Mouse (Mus musculus): ENCODE data around the gene Cadm2. TPM values are rescaled to one million over a fixed set of nuclear protein-coding genes. Genes with fewer than 3 reads are reported as not detected.

Gene Cadm2
- polyA plus RNA-seq, 1 experiment, result 0.85 TPM

GRCm38 (mm10) chr16:67226696-67227095 is 394.0 kb downstream of the Cadm2 start:
- Histone ChIP-seq H3K27me3 (ENCODE audit: control insufficient read depth, insufficient read depth, low read length) (no peaks in the 10 kb centered on the region), H3K4me3 (ENCODE audit: control insufficient read depth, insufficient read depth, low read length) (no peak overlapping the region), H3K27ac (ENCODE audit: control insufficient read depth, insufficient read depth, low read length) (no peak overlapping the region), H3K36me3 (ENCODE audit: control insufficient read depth, insufficient read depth, low read length) (no peaks in the 10 kb centered on the region), H3K4me1 (replicated peaks; ENCODE audit: control insufficient read depth, insufficient read depth, low read length) (no peaks in the 10 kb centered on the region)
- WGBS, result 91% methylated on average over 1 of the region's 1 CpGs
- no peak for TF ChIP-seq POLR2A (IDR thresholded peaks at IDR 0.05; ENCODE audit: control insufficient read depth, extremely low read depth, insufficient read depth, low read length, poor library complexity)
- no peak for TF ChIP-seq CTCF (IDR thresholded peaks at IDR 0.05; ENCODE audit: borderline replicate concordance, control insufficient read depth, extremely low read depth, insufficient read depth, low read length, poor library complexity)
- no peak for DNase-seq

GRCm38 (mm10) chr16:67203329-67203728 is 417.4 kb downstream of the Cadm2 start:
- no peaks in the 10 kb centered on the region for H3K27me3 ChIP-seq (ENCODE audit: control insufficient read depth, insufficient read depth, low read length)
- TF ChIP-seq POLR2A (IDR thresholded peaks at IDR 0.05; ENCODE audit: control insufficient read depth, extremely low read depth, insufficient read depth, low read length, poor library complexity) (no peak), CTCF (IDR thresholded peaks at IDR 0.05; ENCODE audit: borderline replicate concordance, control insufficient read depth, extremely low read depth, insufficient read depth, low read length, poor library complexity) (no peak)
- no peak overlapping the region for H3K27ac ChIP-seq (ENCODE audit: control insufficient read depth, insufficient read depth, low read length)
- no peak for DNase-seq
- no peaks in the 10 kb centered on the region for H3K36me3 ChIP-seq (ENCODE audit: control insufficient read depth, insufficient read depth, low read length)
- H3K4me1 ChIP-seq (replicated peaks; ENCODE audit: control insufficient read depth, insufficient read depth, low read length), result no peaks in the 10 kb centered on the region
- no peak overlapping the region for H3K4me3 ChIP-seq (ENCODE audit: control insufficient read depth, insufficient read depth, low read length)

GRCm38 (mm10) chr16:67192852-67193415 is 427.8 kb downstream of the Cadm2 start:
- Histone ChIP-seq H3K4me1 (replicated peaks; ENCODE audit: control insufficient read depth, insufficient read depth, low read length) (no peaks in the 10 kb centered on the region), H3K4me3 (ENCODE audit: control insufficient read depth, insufficient read depth, low read length) (no peak overlapping the region), H3K27ac (ENCODE audit: control insufficient read depth, insufficient read depth, low read length) (no peak overlapping the region), H3K36me3 (ENCODE audit: control insufficient read depth, insufficient read depth, low read length) (no peaks in the 10 kb centered on the region), H3K27me3 (ENCODE audit: control insufficient read depth, insufficient read depth, low read length) (no peaks in the 10 kb centered on the region)
- no peak for DNase-seq
- 95% methylated on average over 4 of the region's 4 CpGs for WGBS
- TF ChIP-seq CTCF (IDR thresholded peaks at IDR 0.05; ENCODE audit: borderline replicate concordance, control insufficient read depth, extremely low read depth, insufficient read depth, low read length, poor library complexity) (no peak), POLR2A (IDR thresholded peaks at IDR 0.05; ENCODE audit: control insufficient read depth, extremely low read depth, insufficient read depth, low read length, poor library complexity) (no peak)

GRCm38 (mm10) chr16:67192395-67192794 is 428.3 kb downstream of the Cadm2 start:
- TF ChIP-seq POLR2A (IDR thresholded peaks at IDR 0.05; ENCODE audit: control insufficient read depth, extremely low read depth, insufficient read depth, low read length, poor library complexity), result no peak
- 58% methylated on average over 2 of the region's 2 CpGs for WGBS
- no peaks in the 10 kb centered on the region for H3K4me1 ChIP-seq (replicated peaks; ENCODE audit: control insufficient read depth, insufficient read depth, low read length)
- H3K4me3 ChIP-seq (ENCODE audit: control insufficient read depth, insufficient read depth, low read length), result no peak overlapping the region
- DNase-seq, result no peak
- H3K27me3 ChIP-seq (ENCODE audit: control insufficient read depth, insufficient read depth, low read length), result no peaks in the 10 kb centered on the region
- H3K27ac ChIP-seq (ENCODE audit: control insufficient read depth, insufficient read depth, low read length), result no peak overlapping the region
- no peaks in the 10 kb centered on the region for H3K36me3 ChIP-seq (ENCODE audit: control insufficient read depth, insufficient read depth, low read length)

- H3K36me3 ChIP-seq (ENCODE audit: control insufficient read depth, insufficient read depth, low read length), result no peaks in the 10 kb centered on the region
- DNase-seq, result no peak
- no peak overlapping the region for H3K27ac ChIP-seq (ENCODE audit: control insufficient read depth, insufficient read depth, low read length)
- no peaks in the 10 kb centered on the region for H3K27me3 ChIP-seq (ENCODE audit: control insufficient read depth, insufficient read depth, low read length)
- no peak for TF ChIP-seq POLR2A (IDR thresholded peaks at IDR 0.05; ENCODE audit: control insufficient read depth, extremely low read depth, insufficient read depth, low read length, poor library complexity)
- no peak overlapping the region for H3K4me3 ChIP-seq (ENCODE audit: control insufficient read depth, insufficient read depth, low read length)
- 86% methylated on average over 1 of the region's 1 CpGs for WGBS
- no peaks in the 10 kb centered on the region for H3K4me1 ChIP-seq (replicated peaks; ENCODE audit: control insufficient read depth, insufficient read depth, low read length)
Measured at GRCm38 (mm10) chr16:67186322-67186721, 434.4 kb downstream of the Cadm2 start.

- TF ChIP-seq CTCF (IDR thresholded peaks at IDR 0.05; ENCODE audit: borderline replicate concordance, control insufficient read depth, extremely low read depth, insufficient read depth, low read length, poor library complexity), result no peak
- TF ChIP-seq POLR2A (IDR thresholded peaks at IDR 0.05; ENCODE audit: control insufficient read depth, extremely low read depth, insufficient read depth, low read length, poor library complexity), result no peak
- WGBS, result 91% methylated on average over 5 of the region's 5 CpGs
- DNase-seq, result no peak
- no peaks in the 10 kb centered on the region for H3K36me3 ChIP-seq (ENCODE audit: control insufficient read depth, insufficient read depth, low read length)
- no peak overlapping the region for H3K27ac ChIP-seq (ENCODE audit: control insufficient read depth, insufficient read depth, low read length)
- H3K4me3 ChIP-seq (ENCODE audit: control insufficient read depth, insufficient read depth, low read length), result no peak overlapping the region
- H3K27me3 ChIP-seq (ENCODE audit: control insufficient read depth, insufficient read depth, low read length), result no peaks in the 10 kb centered on the region
- H3K4me1 ChIP-seq (replicated peaks; ENCODE audit: control insufficient read depth, insufficient read depth, low read length), result no peaks in the 10 kb centered on the region
Measured at GRCm38 (mm10) chr16:67182958-67183357, 437.8 kb downstream of the Cadm2 start.

- 87% methylated on average over 4 of the region's 4 CpGs for WGBS
- no peak for DNase-seq
Measured at GRCm38 (mm10) chr16:67175386-67175785, 445.3 kb downstream of the Cadm2 start.

More at GRCm38 (mm10) chr16:67175386-67175785, 445.3 kb downstream of the Cadm2 start:
- no peaks in the 10 kb centered on the region for H3K4me1 ChIP-seq (replicated peaks; ENCODE audit: control insufficient read depth, insufficient read depth, low read length)
- H3K27me3 ChIP-seq (ENCODE audit: control insufficient read depth, insufficient read depth, low read length), result no peaks in the 10 kb centered on the region
- no peak overlapping the region for H3K27ac ChIP-seq (ENCODE audit: control insufficient read depth, insufficient read depth, low read length)
- TF ChIP-seq CTCF (IDR thresholded peaks at IDR 0.05; ENCODE audit: borderline replicate concordance, control insufficient read depth, extremely low read depth, insufficient read depth, low read length, poor library complexity), result no peak
- H3K4me3 ChIP-seq (ENCODE audit: control insufficient read depth, insufficient read depth, low read length), result no peak overlapping the region
- no peaks in the 10 kb centered on the region for H3K36me3 ChIP-seq (ENCODE audit: control insufficient read depth, insufficient read depth, low read length)

All from thymus, adult 2 months (tissue).